Mouse (Mus musculus) testis, postnatal 14 days (tissue): Measurements from ENCODE around the gene Irf1.

Experiments
- DNase-seq: peaks from one replicate; pipeline ENCODE4 v3.0.0; 2021; ENCODE audit warnings: low spot score

The Irf1 gene

DNA sequence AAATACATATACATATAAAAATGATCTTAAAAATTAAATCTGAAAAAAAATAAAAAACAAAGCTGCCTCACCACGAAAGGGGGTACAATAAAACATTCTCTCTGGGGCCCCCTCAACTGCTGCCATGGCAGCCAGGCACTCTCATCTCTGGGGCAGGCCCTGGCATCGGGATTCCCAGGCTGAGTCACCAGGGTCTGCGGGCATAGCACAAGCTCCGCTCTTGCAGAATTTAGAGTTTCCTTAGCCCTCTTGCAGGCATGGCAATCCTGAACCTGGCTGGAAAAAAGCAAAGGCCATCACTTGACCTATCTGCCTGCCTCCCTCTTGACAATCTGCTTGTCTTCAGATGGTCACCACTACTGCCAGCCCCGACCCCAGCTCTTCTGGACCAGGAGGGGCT is 8.5 kb upstream of the Irf1 start:
- DNase-seq, result no peak

DNA sequence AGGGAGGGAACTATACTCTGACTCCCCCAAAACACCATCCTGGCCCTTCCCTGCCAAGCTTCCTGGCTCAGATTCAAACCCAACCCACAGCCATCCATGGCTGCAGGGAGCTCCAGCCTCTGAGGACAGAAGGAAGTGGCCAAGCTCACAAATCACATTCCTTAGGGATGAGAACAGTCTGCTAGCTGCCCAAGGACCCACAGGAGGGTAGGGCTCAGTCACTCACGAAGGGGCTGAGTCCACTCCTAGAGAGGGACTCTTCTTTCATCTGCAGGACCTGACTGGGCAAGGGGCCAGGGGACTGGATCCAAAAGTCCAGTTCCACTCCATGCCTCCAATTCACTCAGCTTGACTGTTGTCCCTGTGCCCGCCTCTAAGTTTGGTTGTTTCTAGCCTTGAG is 8.0 kb upstream of the Irf1 start:
- peak; percentile 77 for DNase-seq

DNA sequence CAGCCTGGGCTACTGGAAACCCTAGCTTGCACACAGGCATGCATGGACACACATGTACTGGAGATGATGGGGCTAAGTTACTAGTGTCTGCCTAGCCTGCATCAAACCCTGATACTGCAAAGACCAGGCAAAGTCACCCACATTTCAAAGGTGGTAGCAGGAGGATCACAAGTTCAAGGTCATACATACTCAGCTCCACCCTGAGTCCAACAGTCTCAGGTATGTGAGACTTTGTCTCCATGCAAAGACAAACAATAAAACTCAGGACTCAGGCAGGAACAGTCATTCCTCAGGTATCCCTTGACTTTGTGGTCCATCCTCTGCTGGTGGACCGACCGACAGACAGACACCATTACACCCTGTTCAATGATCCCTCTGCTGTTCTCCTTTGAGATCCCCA is 7.4 kb upstream of the Irf1 start:
- no peak for DNase-seq

DNA sequence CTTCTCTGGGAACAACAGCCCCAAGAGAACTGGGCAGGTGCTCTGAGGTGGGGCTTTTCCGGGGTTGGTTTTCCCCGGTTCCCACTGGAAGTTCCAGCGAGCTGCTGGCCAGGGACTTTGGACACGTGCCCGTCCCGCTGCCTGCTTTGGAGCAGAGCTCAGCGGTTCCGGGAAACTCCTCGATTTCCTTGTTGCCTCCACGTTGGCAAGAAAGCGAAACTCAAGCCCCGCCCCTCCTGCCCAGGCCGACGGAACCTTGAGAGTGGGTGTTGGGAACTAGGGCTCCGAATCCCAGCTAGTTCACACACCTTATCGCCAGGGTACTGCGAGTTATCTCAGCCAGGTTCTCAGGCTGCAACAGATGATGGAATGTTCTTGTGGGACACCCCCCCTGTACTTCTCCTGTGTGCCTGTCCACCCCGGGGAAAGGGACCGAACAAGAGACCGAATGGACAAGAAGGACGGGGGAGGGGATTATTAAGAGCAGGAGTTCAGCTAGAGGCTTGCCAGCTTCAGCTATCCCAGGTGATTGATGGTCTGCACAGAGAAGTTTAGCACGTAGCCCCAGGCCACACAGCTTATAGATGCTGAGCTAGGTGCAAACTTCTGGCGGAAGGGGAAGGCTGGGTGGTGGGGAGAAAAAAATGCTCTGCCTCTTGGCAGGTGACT is 6.9 kb upstream of the Irf1 start:
- peak; percentile 77 for DNase-seq

DNA sequence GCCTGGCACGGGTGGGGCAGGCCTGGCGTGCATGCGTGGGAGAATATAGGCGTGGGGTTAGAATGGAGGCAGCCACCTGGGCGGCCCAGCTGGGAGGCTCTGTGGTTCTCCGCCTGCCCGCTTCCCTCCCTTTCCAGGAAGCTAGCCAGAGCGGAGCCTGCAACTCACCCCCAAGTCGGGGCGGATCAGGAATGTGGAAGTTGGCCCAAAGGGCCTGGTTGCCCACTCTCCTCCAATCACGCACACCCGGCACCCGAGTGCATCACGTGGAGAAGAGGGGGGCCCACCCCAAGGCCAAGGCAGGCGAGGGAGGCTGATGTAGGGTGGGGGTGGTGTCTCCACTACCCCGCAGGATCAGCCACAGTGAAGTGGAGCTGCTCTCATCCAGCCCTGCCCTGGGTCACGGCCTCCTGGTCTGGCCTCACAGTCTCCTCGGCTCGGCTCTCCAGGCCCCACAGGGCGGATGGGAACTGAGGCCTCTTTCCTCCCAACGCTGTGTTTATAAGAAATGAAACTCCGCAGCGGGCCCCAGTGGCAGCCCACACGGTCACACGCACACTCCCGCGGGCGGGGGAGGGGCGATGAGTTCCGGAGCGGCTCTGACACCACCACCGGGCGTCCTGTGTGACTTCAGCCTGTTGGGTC is 6.2 kb upstream of the Irf1 start:
- DNase-seq, result peak; percentile 85

DNA sequence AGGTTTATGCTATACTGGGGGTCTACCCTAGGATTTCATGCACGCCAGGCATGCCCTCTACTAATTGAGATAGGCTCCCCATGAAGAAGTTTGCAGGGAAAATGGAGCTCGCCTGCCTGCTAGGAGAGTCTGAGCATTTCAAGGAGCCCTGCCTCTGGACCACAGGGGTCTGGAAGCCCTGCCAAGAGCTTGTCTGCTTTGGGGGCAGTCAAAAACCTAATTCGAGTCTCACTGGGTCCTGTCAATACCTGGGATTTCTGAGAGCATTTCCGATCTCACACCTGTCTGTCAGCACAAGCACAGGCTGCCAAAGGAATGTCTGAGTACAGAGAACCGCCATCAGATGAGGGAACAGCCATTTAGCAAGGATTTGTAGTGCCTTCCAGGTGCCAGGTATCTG is 5.2 kb upstream of the Irf1 start:
- DNase-seq, result no peak

DNA sequence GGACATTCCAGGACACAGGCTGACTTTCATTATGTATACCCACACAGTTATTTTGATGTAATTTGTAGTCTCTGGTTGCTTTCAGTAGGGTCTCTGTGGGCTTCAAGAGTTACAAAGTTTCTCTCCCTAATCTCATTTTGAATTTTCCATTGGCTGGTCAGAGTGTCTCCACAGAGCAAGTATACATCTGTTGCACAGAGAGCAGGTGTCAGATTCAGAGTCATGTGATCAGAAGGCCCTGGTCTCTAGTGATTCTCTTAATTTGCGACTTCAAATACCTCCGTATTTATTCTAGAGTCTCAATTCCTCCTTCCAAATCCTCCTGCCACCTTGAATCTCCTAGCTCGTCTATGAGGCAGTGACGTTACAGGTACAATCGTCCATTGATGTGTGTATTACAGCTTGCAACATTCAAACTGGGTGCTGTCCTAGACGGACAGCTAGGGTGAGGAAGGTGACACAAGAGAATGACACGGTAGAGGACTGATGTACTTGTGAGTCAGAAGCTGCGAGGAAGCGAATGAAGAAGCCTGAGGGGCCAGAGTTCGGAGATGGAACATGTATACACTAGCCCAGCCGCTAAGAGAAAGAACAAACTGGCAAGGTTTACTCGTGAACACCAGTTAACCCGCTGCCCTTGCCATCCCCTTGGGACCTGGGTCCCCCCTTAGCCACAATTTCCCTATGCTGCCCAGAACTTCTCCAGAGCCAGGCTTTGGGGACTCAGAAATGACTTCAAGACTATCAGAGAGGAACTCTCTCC is 1.2 kb upstream of the Irf1 start:
- no peak for DNase-seq

DNA sequence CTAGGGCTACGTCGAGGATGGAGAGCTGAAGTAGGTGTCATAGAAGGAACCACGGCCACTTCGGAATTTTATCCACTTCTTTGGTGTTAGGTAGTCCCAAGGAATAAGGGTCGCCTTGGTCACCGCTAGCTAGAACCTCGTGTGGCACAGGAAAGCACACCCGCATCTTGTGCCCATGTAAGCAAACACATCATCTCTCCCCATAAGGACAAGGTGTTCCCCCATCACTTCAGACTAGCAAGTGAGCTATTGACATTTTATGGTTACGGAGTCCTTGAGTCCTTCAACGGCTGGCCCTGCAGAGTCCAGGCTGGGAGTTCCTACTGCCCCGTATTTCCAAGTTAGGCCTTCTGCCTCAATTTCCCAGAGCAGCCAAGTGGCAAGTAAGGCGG is 633 bp upstream of the Irf1 start:
- DNase-seq, result no peak

DNA sequence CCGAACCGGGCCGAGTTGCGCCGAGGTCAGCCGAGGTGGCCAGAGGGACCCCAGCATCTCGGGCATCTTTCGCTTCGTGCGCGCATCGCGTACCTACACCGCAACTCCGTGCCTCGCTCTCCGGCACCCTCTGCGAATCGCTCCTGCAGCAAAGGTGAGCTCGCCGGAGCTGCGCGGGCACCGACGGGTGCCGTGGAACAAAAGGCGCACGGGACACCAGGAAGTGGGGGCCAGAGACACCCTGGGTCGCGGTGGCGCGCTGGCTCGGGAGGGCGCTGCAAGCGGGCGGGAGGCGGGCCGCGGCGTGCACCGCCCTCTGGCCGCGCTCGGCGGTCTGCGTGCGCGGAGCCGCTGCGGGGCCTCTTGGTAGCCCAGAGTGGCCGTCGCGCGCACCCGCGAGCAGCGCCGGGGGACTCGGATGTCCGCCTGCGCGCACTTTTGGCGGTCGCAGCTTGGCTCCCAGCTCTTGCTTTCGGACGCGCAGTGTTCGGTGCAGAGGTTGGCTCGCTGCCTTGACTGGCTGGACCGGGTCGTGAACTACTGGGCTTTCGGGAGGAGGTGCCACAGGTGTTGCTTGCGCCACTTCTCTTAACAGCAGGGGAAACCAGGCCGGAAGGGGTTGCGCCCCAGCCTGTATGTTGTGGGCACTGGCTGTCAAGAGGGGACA is 444 bp downstream of the Irf1 start:
- peak; percentile 57 for DNase-seq

DNA sequence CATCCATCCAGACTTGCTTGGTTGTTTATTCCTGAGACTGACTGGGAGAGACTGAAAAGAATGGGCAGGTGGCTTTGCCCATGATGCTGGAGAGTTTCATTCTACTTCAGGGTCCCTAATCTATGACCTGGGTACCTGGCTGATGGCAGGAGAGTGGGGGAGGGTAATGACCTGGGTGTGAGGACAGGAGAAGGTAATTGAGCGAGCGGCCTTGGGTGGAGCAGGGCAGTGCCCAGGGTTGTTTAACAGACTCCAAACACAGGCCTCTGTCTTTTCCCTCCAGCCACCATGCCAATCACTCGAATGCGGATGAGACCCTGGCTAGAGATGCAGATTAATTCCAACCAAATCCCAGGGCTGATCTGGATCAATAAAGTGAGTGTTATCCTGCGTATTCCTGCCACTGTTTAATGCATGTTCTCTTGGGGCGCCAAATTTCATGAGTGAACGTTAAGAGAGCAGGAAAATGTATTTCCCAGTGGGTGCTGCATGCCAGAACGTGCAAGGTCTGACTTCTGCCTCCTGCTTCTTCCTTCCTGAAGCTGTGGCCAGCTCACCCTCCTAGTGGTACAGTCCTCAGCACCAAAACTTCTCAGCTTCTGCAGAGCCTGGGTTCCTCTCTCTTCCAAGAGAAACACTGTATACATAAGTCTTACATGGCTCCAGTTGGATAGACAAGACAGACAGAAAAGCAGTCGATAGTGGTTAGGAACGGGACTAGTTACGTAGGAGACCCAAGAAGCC is 1.4 kb downstream of the Irf1 start:
- no peak for DNase-seq

DNA sequence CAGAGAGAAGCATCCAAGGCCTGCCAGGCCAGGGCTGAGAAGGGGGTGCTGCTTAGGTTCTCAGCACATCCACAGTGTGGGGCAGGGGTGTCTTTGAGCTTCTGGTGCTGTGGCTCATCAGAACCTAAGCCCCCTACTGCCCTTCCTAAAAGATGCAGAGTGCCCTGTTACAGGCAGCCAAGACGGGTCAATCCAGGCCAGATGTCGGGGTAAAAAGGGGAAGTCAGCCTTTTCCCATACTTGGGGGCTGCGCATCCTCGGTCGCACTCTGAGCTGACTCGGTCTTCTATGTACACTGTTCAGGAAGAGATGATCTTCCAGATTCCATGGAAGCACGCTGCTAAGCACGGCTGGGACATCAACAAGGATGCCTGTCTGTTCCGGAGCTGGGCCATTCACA is 2.7 kb downstream of the Irf1 start:
- no peak for DNase-seq

DNA sequence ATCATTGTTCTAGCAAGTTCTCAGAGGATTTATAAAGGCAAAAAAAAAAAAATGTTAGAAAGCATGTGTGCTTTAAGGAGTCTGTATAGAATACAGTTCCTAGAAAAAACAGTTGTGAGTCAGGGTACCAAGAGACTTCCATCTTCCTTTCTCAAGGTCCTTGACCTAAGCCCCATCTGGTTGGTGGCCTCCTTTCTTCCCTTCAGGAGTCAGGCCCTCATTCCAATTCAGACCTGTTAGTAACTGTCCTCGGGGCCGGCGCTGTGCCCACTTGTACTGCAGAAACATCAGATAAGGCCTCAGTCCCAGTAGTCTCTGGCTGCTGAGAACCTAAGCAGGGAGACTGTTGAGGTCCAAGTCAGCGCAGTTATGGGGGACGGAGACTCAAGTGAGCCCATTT is 3.3 kb downstream of the Irf1 start, which contains the start of gene Gm17334:
TSS of gene Gm17334 (minus strand) at position 101 of the 400 bp plus-strand sequence.
- DNase-seq, result no peak

DNA sequence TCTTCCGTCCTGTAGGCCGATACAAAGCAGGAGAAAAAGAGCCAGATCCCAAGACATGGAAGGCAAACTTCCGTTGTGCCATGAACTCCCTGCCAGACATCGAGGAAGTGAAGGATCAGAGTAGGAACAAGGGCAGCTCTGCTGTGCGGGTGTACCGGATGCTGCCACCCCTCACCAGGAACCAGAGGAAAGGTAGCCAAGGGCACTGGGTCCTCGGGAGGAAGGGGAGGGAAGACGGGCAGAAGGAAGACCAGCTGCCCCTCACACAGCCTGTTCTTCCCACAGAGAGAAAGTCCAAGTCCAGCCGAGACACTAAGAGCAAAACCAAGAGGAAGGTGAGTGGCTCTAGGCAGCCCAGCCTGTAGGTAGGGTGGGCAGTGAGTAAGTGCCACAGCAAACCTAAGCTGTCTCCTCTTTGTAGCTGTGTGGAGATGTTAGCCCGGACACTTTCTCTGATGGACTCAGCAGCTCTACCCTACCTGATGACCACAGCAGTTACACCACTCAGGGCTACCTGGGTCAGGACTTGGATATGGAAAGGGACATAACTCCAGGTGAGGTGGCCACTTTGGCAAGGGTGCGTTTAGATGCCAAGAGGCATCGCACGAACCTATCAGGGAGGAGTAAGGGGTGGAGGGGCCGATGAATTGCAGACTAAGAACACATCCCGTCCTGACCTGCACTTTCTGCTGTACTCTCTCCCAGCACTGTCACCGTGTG is 4.0 kb downstream of the Irf1 start:
- no peak for DNase-seq

DNA sequence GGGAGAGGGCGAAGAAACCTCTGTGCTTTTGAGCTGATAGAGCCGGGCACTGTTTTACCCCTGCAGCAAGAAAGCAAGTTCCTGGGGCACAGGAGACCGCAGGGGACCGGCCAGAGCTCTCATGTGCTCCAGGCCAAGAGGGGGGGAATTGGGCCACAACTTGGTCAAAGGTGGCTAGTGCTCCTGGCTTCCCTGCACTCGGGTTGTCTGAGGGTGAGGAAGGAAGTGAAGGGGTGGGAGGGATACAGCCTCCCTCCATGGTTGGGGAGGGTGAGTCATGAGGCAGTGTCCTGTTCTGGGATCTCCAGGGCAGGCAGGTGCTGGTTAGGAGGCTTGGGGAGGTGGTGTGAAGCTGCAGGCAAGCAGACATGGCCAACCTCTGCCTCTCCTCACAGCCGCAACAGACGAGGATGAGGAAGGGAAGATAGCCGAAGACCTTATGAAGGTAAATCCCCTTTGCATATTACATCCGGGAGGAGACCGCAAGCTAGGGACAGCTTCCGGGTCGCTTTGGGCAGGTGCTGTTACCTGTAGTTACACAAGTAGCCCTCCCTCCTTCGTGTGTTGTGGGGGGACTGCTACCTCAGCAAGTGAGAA is 4.9 kb downstream of the Irf1 start:
- no peak for DNase-seq

DNA sequence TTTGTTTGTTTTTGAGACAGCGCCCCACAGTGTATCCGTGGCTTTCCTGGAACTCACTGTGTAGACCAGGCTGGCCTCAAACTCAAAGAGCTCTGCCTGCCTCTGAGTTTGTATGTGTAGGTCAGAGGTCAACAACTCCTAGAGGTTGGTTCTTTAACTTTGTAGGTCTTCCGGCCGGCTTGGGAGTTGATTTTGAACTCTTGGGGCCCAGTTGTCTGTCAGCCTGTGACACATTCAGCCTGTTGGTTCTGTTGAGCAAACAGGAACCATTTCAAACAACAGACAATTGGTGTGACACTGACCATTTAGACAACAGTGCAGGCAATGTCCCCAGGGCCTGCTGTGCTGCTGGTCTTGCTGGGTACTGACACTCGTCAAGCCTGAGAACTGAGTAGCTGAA is 7.9 kb downstream of the Irf1 start:
- DNase-seq, result no peak

DNA sequence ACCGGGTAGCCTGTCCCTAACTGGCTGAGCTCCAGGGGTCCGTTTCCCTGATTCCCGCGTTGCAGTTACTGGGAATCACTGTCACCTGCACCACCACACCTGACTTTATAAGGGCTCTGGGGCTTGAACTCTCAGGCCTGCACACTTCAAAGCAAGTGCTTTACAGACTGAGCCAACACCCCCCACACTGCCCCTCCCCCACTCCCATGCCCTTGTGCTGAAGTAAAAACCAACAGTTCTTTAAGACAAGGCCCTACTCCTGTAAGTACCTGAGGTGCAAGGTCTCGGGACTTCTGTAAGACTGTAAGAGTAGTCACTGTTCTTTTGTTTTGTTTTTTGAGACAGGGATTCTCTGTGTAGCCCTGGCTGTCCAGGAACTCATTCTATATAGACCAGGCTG is 8.6 kb downstream of the Irf1 start:
- DNase-seq, result no peak

DNA sequence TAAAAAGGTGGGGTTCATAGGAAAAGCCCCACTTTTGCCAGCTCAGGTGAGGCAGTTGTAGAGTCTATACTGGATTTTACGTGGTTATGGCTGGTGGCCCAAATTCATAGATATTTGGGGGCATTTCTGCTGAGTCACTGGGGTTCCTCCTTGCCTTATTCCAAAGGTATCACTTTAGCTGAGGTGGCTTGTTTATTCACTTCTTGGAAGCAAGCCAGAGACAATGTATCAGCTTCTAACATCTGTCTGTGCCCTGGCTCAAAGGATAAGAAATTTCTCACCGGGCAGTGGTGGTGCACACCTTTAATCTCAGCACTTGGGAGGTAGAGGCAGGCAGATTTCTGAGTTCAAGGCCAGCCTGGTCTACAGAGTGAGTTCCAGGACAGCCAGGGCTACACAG is 10.0 kb downstream of the Irf1 start:
- DNase-seq, result no peak

DNA sequence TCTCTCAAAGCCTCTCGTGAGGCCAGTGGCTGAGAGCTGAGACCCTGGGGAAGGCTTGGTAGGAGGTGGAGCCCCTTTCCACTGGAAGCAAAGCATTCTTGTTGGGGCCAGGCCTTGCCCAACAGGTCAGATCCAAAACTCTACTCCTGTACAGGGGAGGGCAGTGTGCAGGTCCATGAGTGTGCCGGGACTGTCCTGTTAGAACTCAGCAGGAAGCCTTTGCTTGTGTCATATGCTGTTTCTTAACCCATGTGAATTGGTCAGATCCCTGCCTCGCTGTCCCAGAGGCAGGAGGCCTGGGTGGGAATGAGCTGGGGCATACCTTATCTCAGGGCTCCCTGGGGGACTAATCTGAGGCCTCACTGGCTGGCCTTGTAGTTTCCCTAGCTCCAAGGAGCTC is 10.4 kb downstream of the Irf1 start:
- no peak for DNase-seq

DNA sequence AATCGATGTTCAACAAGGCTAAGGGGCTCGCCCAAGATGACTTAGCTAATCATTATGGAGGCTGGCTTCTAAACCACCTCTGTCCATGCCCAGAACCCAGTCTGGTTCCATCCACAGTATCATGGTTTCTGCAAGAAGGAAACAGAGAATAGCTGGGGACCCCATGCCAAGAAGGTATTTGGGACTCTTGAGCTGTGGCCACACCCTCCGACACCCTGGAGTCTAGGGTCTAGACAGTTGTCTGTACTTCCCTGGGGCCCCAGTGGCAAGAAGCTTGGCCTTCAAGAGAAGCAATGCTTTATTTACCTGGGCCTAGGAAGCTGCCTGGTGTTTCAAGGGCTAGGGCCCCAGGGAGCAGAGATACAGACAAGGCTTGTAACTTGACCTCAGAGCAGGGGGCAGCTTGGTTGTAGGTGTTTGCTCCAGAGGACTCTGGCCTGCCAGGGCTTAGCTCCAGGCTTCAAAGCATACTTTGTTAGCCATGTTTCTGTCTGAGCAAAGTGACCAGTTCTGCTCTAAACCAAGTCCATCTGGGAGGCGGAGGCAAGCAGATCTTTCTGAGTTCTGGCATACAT is 11.5 kb downstream of the Irf1 start:
- DNase-seq, result no peak

DNA sequence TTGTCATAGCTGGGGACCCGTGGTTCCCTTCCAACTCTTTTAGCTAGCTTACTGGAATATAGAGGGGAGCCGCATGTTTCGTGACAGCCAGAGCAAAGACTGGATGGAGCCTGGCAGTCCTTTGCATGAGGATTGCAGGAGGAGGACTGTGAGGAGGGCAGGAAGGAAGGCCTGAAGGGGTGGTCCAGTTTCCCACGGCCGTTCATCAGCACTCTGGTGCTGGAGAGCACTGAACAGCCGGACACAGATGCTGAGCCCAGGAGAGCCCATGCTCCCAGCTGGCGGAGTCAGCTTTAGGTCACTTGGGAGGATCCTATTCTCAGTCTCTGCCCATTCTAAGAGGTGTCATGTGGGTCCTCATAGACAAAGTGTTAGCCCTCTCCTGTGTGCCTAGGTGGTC is 12.2 kb downstream of the Irf1 start:
- DNase-seq, result no peak

DNA sequence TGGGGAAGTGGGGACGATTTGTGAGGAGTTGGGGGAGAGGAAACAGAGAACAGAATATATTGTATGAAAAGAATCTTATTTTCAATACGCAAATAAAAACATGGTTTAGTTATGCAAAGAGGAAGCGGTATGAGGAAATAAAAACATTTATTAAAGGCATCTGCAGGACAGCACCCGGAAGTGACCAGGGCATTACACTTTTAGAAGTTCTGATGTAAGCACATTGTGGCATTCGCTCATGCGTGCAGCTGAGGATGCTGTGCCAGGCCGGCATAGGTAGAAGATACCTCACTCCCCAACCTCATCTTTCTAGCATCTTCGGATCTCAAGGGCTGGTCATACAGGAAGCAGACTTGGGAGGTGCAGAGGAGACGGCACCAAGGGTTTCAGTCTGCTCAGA is 13.5 kb downstream of the Irf1 start:
- DNase-seq, result no peak
